In genomic region chr11:31550747-31551613, GRCm38 (mm10) we compare ENCODE assay signal across 9 mouse cellular contexts.
DNase-seq lines count a peak whose midpoint lies in the region; ATAC-seq lines count a peak whose summit lies in the region.
"Had no signal": no experiment of that assay in that cellular context is flagged by ENCODE, and none has a peak within 500 bp of the region (broad histone marks: within the 10 kb centered on the region; RNA-seq: fewer than 3 reads in every experiment).

No protein-coding gene starts in this region.

- H3K9me3 ChIP-seq in limb, embryonic 11.5 days (ENCODE audit: control insufficient read depth, low read length): peaks cover 3% of the 10 kb centered on the region; the same call in 1 of the 2 replicates
- H3K9me3 ChIP-seq in limb, embryonic 10.5 days (replicated peaks): no peaks in the 10 kb centered on the region
- peaks cover 6% of the 10 kb centered on the region; the same call in 1 of the 2 replicates for H3K9me3 ChIP-seq in forebrain, embryonic 15.5 days
- no peaks in the 10 kb centered on the region; the same call in 1 of the 2 replicates for H3K9me3 ChIP-seq in intestine, embryonic 16.5 days (ENCODE audit: control insufficient read depth, low read length)

- H3K4me1 ChIP-seq in limb, embryonic 11.5 days (ENCODE audit: control insufficient read depth, insufficient read depth, low read length): 0 out of 2 replicates have a peak, but pooled peaks cover 4% of the 10 kb centered on the region
- H3K4me1 ChIP-seq in limb, embryonic 10.5 days: peaks cover 16% of the 10 kb centered on the region
- no peaks in the 10 kb centered on the region for H3K4me1 ChIP-seq in forebrain, embryonic 15.5 days
- H3K4me1 ChIP-seq in intestine, embryonic 16.5 days (ENCODE audit: control insufficient read depth, insufficient read depth, low read length): peaks cover 14% of the 10 kb centered on the region; the same call in 1 of the 2 replicates

- H3K4me2 ChIP-seq in limb, embryonic 11.5 days (ENCODE audit: low read depth, severe bottlenecking): no peak overlapping the region
- no peak overlapping the region for H3K4me2 ChIP-seq in forebrain, embryonic 15.5 days (replicated peaks)
- no peak overlapping the region for H3K4me2 ChIP-seq in intestine, embryonic 16.5 days (ENCODE audit: low read depth, low read length)

- ATAC-seq in limb, embryonic 11.5 days (ENCODE audit: insufficient number of reproducible peaks, low FRiP score, low TSS enrichment, low read depth): 0 out of 2 replicates have a peak, but pooled peaks have one; percentile 26
- ATAC-seq in forebrain, embryonic 15.5 days (replicated peaks): peak; percentile 48; the same call in 1 of the 2 replicates
- peak; percentile 69 for ATAC-seq in intestine, embryonic 16.5 days

- H3K27me3 ChIP-seq in limb, embryonic 11.5 days (ENCODE audit: control insufficient read depth, insufficient read depth, low read length): no peaks in the 10 kb centered on the region
- H3K27me3 ChIP-seq in limb, embryonic 10.5 days (ENCODE audit: low read depth, poor library complexity, severe bottlenecking): no peaks in the 10 kb centered on the region
- H3K27me3 ChIP-seq in forebrain, embryonic 15.5 days: no peaks in the 10 kb centered on the region
- no peaks in the 10 kb centered on the region for H3K27me3 ChIP-seq in intestine, embryonic 16.5 days (replicated peaks; ENCODE audit: control insufficient read depth, insufficient read depth, low read length)

- no peak overlapping the region for H3K27ac ChIP-seq in limb, embryonic 11.5 days (replicated peaks; ENCODE audit: low read depth, low read length)
- no peak overlapping the region for H3K27ac ChIP-seq in limb, embryonic 10.5 days
- no peak overlapping the region for H3K27ac ChIP-seq in forebrain, embryonic 15.5 days (replicated peaks)
- peak overlapping the region; percentile 60 for H3K27ac ChIP-seq in intestine, embryonic 16.5 days (ENCODE audit: low read length)

- 34% methylated on average over 6 of the region's 6 CpGs for WGBS in limb, embryonic 11.5 days
- WGBS in limb, embryonic 10.5 days: 48% methylated on average over 6 of the region's 6 CpGs
- 53% methylated on average over 6 of the region's 6 CpGs for WGBS in forebrain, embryonic 15.5 days
- 51% methylated on average over 6 of the region's 6 CpGs for WGBS in intestine, embryonic 16.5 days

- peak; percentile 33 for DNase-seq in limb, embryonic 11.5 days (ENCODE audit: low spot score)
- no peak for DNase-seq in limb, embryonic 10.5 days (ENCODE audit: low spot score)
- DNase-seq in lung, postnatal 4 days: peak; percentile 61 to 85
- DNase-seq in ovary, postnatal 10 days (ENCODE audit: low spot score): no peak
- DNase-seq in layer of hippocampus, adult 11-12 months (ENCODE audit: low spot score): no peak
- no peak for DNase-seq in left cerebral cortex, adult 9 months (ENCODE audit: low spot score in 2 of 2)

- H3K36me3 ChIP-seq in limb, embryonic 11.5 days (ENCODE audit: control insufficient read depth, insufficient read depth, low read length): no peaks in the 10 kb centered on the region
- H3K36me3 ChIP-seq in limb, embryonic 10.5 days: no peaks in the 10 kb centered on the region
- no peaks in the 10 kb centered on the region for H3K36me3 ChIP-seq in forebrain, embryonic 15.5 days
- H3K36me3 ChIP-seq in intestine, embryonic 16.5 days (ENCODE audit: control insufficient read depth, insufficient read depth, low read length): no peaks in the 10 kb centered on the region

- H3K4me3 ChIP-seq in limb, embryonic 11.5 days (ENCODE audit: low read depth, low read length): no peak overlapping the region
- no peak overlapping the region for H3K4me3 ChIP-seq in limb, embryonic 10.5 days
- no peak overlapping the region for H3K4me3 ChIP-seq in forebrain, embryonic 15.5 days
- no peak overlapping the region for H3K4me3 ChIP-seq in intestine, embryonic 16.5 days (ENCODE audit: low read length)
- H3K4me3 ChIP-seq: erythroblast, embryonic 14.5 days had no signal

- H3K9ac ChIP-seq in limb, embryonic 11.5 days (ENCODE audit: low read length): no peak overlapping the region
- no peak overlapping the region for H3K9ac ChIP-seq in forebrain, embryonic 15.5 days (replicated peaks)
- H3K9ac ChIP-seq in intestine, embryonic 16.5 days (ENCODE audit: low read depth, low read length): no peak overlapping the region

Comparison
In these comparisons a context has a peak if more than half of its experiments do, and no peak if none do; other contexts are left out.
1. DNase-seq: peak in limb, embryonic 11.5 days (single experiment) and lung, postnatal 4 days (2 of 2); none in limb, embryonic 10.5 days (single experiment), ovary, postnatal 10 days (single experiment), layer of hippocampus, adult 11-12 months (single experiment) and left cerebral cortex, adult 9 months (0 of 2).
2. Peak in every context shown above with its lines, with median percentiles within 50 percentile points of each other: ATAC-seq.